Mouse (Mus musculus): ENCODE results near the gene Prnp.

Prnp gene

GRCm38 (mm10) chr2:131909683-131910572 lies at the start of gene Prnp, which contains the start of gene Prn:
Prnp (plus strand) TSS chr2:131909928.
Prn (plus strand) TSS chr2:131909957.
- peak; percentile 94 for DNase-seq (ENCODE audit: low read depth, low spot score)

GRCm38 (mm10) chr2:131862617-131863275 lies 47.0 kb upstream of the Prnp start:
- peak; percentile 80 for DNase-seq (ENCODE audit: low read depth, low spot score)

- no peak for DNase-seq (ENCODE audit: low read depth, low spot score)
These were observed 46.3 kb upstream of the Prnp start for GRCm38 (mm10) chr2:131863472-131863871.

- DNase-seq (ENCODE audit: low read depth, low spot score): no peak
These were observed 45.4 kb upstream of the Prnp start for GRCm38 (mm10) chr2:131864262-131864796.

- DNase-seq (ENCODE audit: low read depth, low spot score): no peak
These were observed 43.1 kb upstream of the Prnp start for GRCm38 (mm10) chr2:131866676-131867075.

GRCm38 (mm10) chr2:131868983-131869382 lies 40.7 kb upstream of the Prnp start:
- no peak for DNase-seq (ENCODE audit: low read depth, low spot score)

GRCm38 (mm10) chr2:131873376-131873775 lies 36.4 kb upstream of the Prnp start:
- no peak for DNase-seq (ENCODE audit: low read depth, low spot score)

GRCm38 (mm10) chr2:131876551-131877265 lies 33.0 kb upstream of the Prnp start:
- DNase-seq (ENCODE audit: low read depth, low spot score): no peak

- DNase-seq (ENCODE audit: low read depth, low spot score): no peak
These were observed 28.0 kb upstream of the Prnp start for GRCm38 (mm10) chr2:131881766-131882165.

- DNase-seq (ENCODE audit: low read depth, low spot score): no peak
These were observed 26.6 kb upstream of the Prnp start for GRCm38 (mm10) chr2:131883136-131883535.

- DNase-seq (ENCODE audit: low read depth, low spot score): no peak
These were observed 23.1 kb upstream of the Prnp start for GRCm38 (mm10) chr2:131886503-131887160.

- DNase-seq (ENCODE audit: low read depth, low spot score): no peak
These were observed 21.5 kb upstream of the Prnp start for GRCm38 (mm10) chr2:131888233-131888632.

GRCm38 (mm10) chr2:131892534-131892933 lies 17.2 kb upstream of the Prnp start:
- no peak for DNase-seq (ENCODE audit: low read depth, low spot score)

- no peak for DNase-seq (ENCODE audit: low read depth, low spot score)
These were observed 14.6 kb upstream of the Prnp start for GRCm38 (mm10) chr2:131895106-131895505.

- DNase-seq (ENCODE audit: low read depth, low spot score): no peak
These were observed 13.7 kb upstream of the Prnp start for GRCm38 (mm10) chr2:131896011-131896410.

- no peak for DNase-seq (ENCODE audit: low read depth, low spot score)
These were observed 12.2 kb upstream of the Prnp start for GRCm38 (mm10) chr2:131897336-131898109.

GRCm38 (mm10) chr2:131902423-131902822 lies 7.3 kb upstream of the Prnp start:
- no peak for DNase-seq (ENCODE audit: low read depth, low spot score)

- no peak for DNase-seq (ENCODE audit: low read depth, low spot score)
These were observed 6.9 kb upstream of the Prnp start for GRCm38 (mm10) chr2:131902867-131903266.

- no peak for DNase-seq (ENCODE audit: low read depth, low spot score)
These were observed 4.7 kb upstream of the Prnp start for GRCm38 (mm10) chr2:131905025-131905424.

- DNase-seq (ENCODE audit: low read depth, low spot score): no peak
These were observed 4.0 kb upstream of the Prnp start for GRCm38 (mm10) chr2:131905776-131906175.

GRCm38 (mm10) chr2:131906266-131906665 lies 3.5 kb upstream of the Prnp start:
- no peak for DNase-seq (ENCODE audit: low read depth, low spot score)
